Mouse (Mus musculus) MEL (cell line): ENCODE data around the gene Myo5a. TPM values are rescaled to one million over a fixed set of nuclear protein-coding genes. Genes with fewer than 3 reads are reported as not detected.
A peak's percentile ranks its signal among the peaks of the same experiment; 100 is the strongest.

Source experiments
- DNase-seq: peaks from one replicate; pipeline ENCODE4 v3.0.0; 2011; ENCODE audit warnings: low read depth, low spot score
- H3K27ac ChIP-seq: 2 replicates; pipeline ENCODE4 v1.5.1; 2012; ENCODE audit warnings: low read depth, mild to moderate bottlenecking, control low read depth, low read length, moderate library complexity; ENCODE audit not compliant: control insufficient read depth
- H3K27me3 ChIP-seq, 2 experiments: fragments of 150-350 bp in 1 of 2; sonication (generic) in 1 of 2; 2 replicates each; pipeline ENCODE4 v1.6.1; 2012; ENCODE audit warnings: low read length in 2 of 2, mild to moderate bottlenecking in 2 of 2, improper control_type of control experiment in 1 of 2, moderate library complexity in 1 of 2; ENCODE audit not compliant: insufficient read depth in 2 of 2, control insufficient read depth in 1 of 2
- H3K36me3 ChIP-seq, 2 experiments: 2 replicates each; pipeline ENCODE4 v1.6.1; 2012 to 2014; ENCODE audit warnings: low read length in 2 of 2, improper control_type of control experiment in 1 of 2, inconsistent platforms in 1 of 2, mild to moderate bottlenecking in 1 of 2; ENCODE audit not compliant: insufficient read depth in 2 of 2, control insufficient read depth in 1 of 2
- H3K4me1 ChIP-seq, 2 experiments: fragments of 150-350 bp in 1 of 2; sonication (generic) in 1 of 2; 2 replicates each; pipeline ENCODE4 v1.6.1; 2012; ENCODE audit warnings: low read length in 2 of 2, improper control_type of control experiment in 1 of 2, mild to moderate bottlenecking in 1 of 2; ENCODE audit not compliant: insufficient read depth in 2 of 2, control insufficient read depth in 1 of 2
- H3K4me3 ChIP-seq, 2 experiments: fragments of 150-350 bp in 1 of 2; sonication (generic) in 1 of 2; 2 replicates each; pipeline ENCODE4 v1.5.1; 2012; ENCODE audit warnings: low read depth in 2 of 2, low read length in 2 of 2, mild to moderate bottlenecking in 2 of 2, moderate library complexity in 2 of 2, control low read depth in 1 of 2, improper control_type of control experiment in 1 of 2; ENCODE audit not compliant: control insufficient read depth in 1 of 2, insufficient read depth in 1 of 2
- H3K79me2 ChIP-seq: 2 replicates; pipeline ENCODE4 v1.6.1; 2012; ENCODE audit warnings: mild to moderate bottlenecking, low read length, moderate library complexity; ENCODE audit not compliant: control insufficient read depth, poor library complexity, insufficient read depth
- H3K9ac ChIP-seq: 2 replicates; pipeline ENCODE4 v1.6.1; 2012; ENCODE audit warnings: low read depth, mild to moderate bottlenecking, control low read depth, low read length, moderate library complexity; ENCODE audit not compliant: control insufficient read depth, poor library complexity, severe bottlenecking
- H3K9me3 ChIP-seq: fragments of 150-350 bp; sonication (generic); replicated peaks from 2 replicates; pipeline ENCODE4 v1.6.1; 2012; ENCODE audit warnings: mild to moderate bottlenecking, low read length, improper control_type of control experiment, moderate library complexity; ENCODE audit not compliant: insufficient read depth
- BHLHE40 ChIP-seq: IDR thresholded peaks from 2 replicates; pipeline ENCODE4 v1.6.1; 2012; ENCODE audit warnings: low read depth, mild to moderate bottlenecking, inconsistent platforms, low read length, improper control_type of control experiment, borderline replicate concordance
- CHD1 ChIP-seq: IDR thresholded peaks from 2 replicates; pipeline ENCODE4 v1.6.1; 2012; ENCODE audit warnings: low read depth, mild to moderate bottlenecking, inconsistent platforms, low read length, improper control_type of control experiment
- CHD2 ChIP-seq: IDR thresholded peaks from 2 replicates; pipeline ENCODE4 v1.6.1; 2011; ENCODE audit warnings: low read length, improper control_type of control experiment
- CTCF ChIP-seq, 3 experiments: IDR thresholded peaks in 2 of 3; conservative IDR thresholded peaks in 1 of 3; 2 replicates each; pipeline ENCODE4 v1.5.1; 2011 to 2012; ENCODE audit warnings: low read length in 3 of 3, low read depth in 2 of 3, mild to moderate bottlenecking in 2 of 3, improper control_type of control experiment in 1 of 3, inconsistent platforms in 1 of 3, mixed read lengths in 1 of 3, moderate library complexity in 1 of 3; ENCODE audit not compliant: control insufficient read depth in 1 of 3, insufficient read depth in 1 of 3, poor library complexity in 1 of 3, severe bottlenecking in 1 of 3
- EP300 ChIP-seq, 2 experiments: IDR thresholded peaks; 2 replicates each; pipeline ENCODE4 v1.6.1; 2011; ENCODE audit warnings: improper control_type of control experiment in 2 of 2, low read length in 2 of 2, low read depth in 1 of 2, mild to moderate bottlenecking in 1 of 2
- GATA1 ChIP-seq: IDR thresholded peaks from 2 replicates; pipeline ENCODE4 v1.6.1; 2011; ENCODE audit warnings: low read depth, low read length, improper control_type of control experiment
- MAX ChIP-seq: IDR thresholded peaks from 2 replicates; pipeline ENCODE4 v1.6.1; 2011; ENCODE audit warnings: low read length, improper control_type of control experiment
- POLR2AphosphoS2 ChIP-seq: IDR thresholded peaks from 2 replicates; pipeline ENCODE4 v1.6.1; 2011; ENCODE audit warnings: low read length, improper control_type of control experiment
- SIN3A ChIP-seq: IDR thresholded peaks from 2 replicates; pipeline ENCODE4 v1.6.1; 2012; ENCODE audit warnings: low read length, improper control_type of control experiment, inconsistent platforms
- TAL1 ChIP-seq: IDR thresholded peaks from 2 replicates; pipeline ENCODE4 v1.6.1; 2012; ENCODE audit warnings: mild to moderate bottlenecking, inconsistent platforms, low read length, moderate library complexity, mixed read lengths
- TBP ChIP-seq: IDR thresholded peaks from 2 replicates; pipeline ENCODE4 v1.8.0; 2011; ENCODE audit warnings: low read depth, low read length, improper control_type of control experiment
- TCF12 ChIP-seq: IDR thresholded peaks from 2 replicates; pipeline ENCODE4 v1.6.1; 2014; ENCODE audit warnings: low read depth, mild to moderate bottlenecking, inconsistent platforms, low read length, improper control_type of control experiment, moderate library complexity
- ZC3H11A ChIP-seq: IDR thresholded peaks from 2 replicates; pipeline ENCODE4 v1.6.1; 2012; ENCODE audit warnings: low read depth, mild to moderate bottlenecking, inconsistent platforms, low read length, improper control_type of control experiment
- ZKSCAN1 ChIP-seq: IDR thresholded peaks from 2 replicates; pipeline ENCODE4 v1.6.1; 2012; ENCODE audit warnings: low read depth, mild to moderate bottlenecking, inconsistent platforms, low read length, improper control_type of control experiment, moderate library complexity
- ZNF384 ChIP-seq: IDR thresholded peaks from 2 replicates; pipeline ENCODE4 v1.6.1; 2012; ENCODE audit warnings: low read depth, mild to moderate bottlenecking, inconsistent platforms, low read length, improper control_type of control experiment
- polyA plus RNA-seq, 2 experiments: library from polyadenylated mRNA; stranded (reverse) in 1 of 2; unstranded in 1 of 2; fragments of >175 nt in 1 of 2; fragments of >200 nt in 1 of 2; gene quantifications; 2 replicates each; pipeline versions ENCODE4 v1.2.1 to v1.2.4; 2012; ENCODE audit warnings: low replicate concordance in 2 of 2, low read depth in 1 of 2; ENCODE audit not compliant: insufficient read length in 2 of 2, insufficient read depth in 1 of 2, missing spikeins in 1 of 2
- total RNA-seq: library from RNA; depleted of rRNA; stranded (reverse); fragments of 300-350 nt; gene quantifications from 2 replicates; pipeline ENCODE4 v1.2.3, GENCODE M21; 2012; rRNA removed

The Myo5a gene
- total RNA-seq (18.9 and 19.8 TPM in 2 replicates), polyA plus RNA-seq (100 to 1,000 TPM in 1 of 2 experiments, 10 to 100 TPM in 1; 49.0 to 208 TPM)

GRCm38 (mm10) chr9:75070457-75071028 is at the start of gene Myo5a:
Myo5a (plus strand) TSS chr9:75071015.
- peaks cover 0 to 18% of the 10 kb centered on the region in 2 experiments; a peak in 2 of 4 replicates for H3K36me3 ChIP-seq
- peak within 1 kb of the TSS; percentile 88 to 96 for H3K4me3 ChIP-seq
- no peak for TF ChIP-seq GATA1
- TF ChIP-seq ZKSCAN1 = no peak
- no peak for TF ChIP-seq TBP
- peak; percentile 47 for TF ChIP-seq SIN3A
- TF ChIP-seq EP300 (IDR thresholded peaks at IDR 0.05; ENCODE audit: low read depth in 1 of 2, low read length in 2 of 2) = no peak
- TF ChIP-seq, all 39 proteins: peak for 1
- no peak for DNase-seq
- Histone ChIP-seq H3K9ac (peak within 1 kb of the TSS; percentile 96), H3K79me2 (peaks cover 6% of the 10 kb centered on the region), H3K4me1 (peaks cover 3 to 15% of the 10 kb centered on the region in 2 experiments), H3K27ac (peak within 1 kb of the TSS; percentile 88), H3K9me3 (no peaks in the 10 kb centered on the region), H3K27me3 (no peaks in the 10 kb centered on the region)

DNA sequence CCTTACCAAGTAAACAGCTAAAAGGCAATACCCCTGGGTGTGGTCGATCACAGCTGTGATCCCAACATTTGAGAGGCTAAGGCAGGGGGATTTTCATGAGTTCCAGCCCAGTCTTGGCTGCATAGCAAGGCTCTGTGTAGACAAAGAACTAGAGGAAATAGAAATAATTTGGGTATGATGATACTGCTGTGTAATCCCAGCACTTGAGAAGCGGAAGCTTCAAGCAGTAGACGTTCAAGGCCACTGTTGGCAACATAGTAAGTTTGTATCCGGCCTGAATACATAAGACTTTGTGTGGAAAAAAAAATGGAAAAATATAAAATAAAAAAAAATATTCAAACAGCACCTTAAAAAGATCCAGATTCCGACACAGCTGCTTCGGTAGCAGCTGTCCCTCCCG is 48.3 kb upstream of the Myo5a start:
- Histone ChIP-seq H3K27ac (no peak overlapping the region), H3K9me3 (no peaks in the 10 kb centered on the region), H3K4me3 (no peak overlapping the region), H3K9ac (no peak overlapping the region), H3K36me3 (peaks cover 0 to 4% of the 10 kb centered on the region in 2 experiments; a peak in 3 of 4 replicates), H3K27me3 (no peaks in the 10 kb centered on the region), H3K4me1 (peaks cover 2 to 8% of the 10 kb centered on the region in 2 experiments; a peak in 3 of 4 replicates), H3K79me2 (no peaks in the 10 kb centered on the region)
- DNase-seq = no peak
- TF ChIP-seq BHLHE40 (no peak), MAX (no peak), CHD2 (no peak), TAL1 (no peak), POLR2AphosphoS2 (no peak), ZNF384 (no peak), EP300 (IDR thresholded peaks at IDR 0.05; ENCODE audit: low read depth in 1 of 2, low read length in 2 of 2) (no peak), ZC3H11A (no peak), TCF12 (no peak), CTCF (IDR thresholded peaks at IDR 0.05 in 2 of 3, conservative IDR thresholded peaks at IDR 0.05 in 1 of 3; ENCODE audit: control insufficient read depth in 1 of 3, insufficient read depth in 1 of 3, low read depth in 2 of 3, low read length in 3 of 3, poor library complexity in 1 of 3, severe bottlenecking in 1 of 3) (no peak), CHD1 (no peak)
